In the genomic region with DNA sequence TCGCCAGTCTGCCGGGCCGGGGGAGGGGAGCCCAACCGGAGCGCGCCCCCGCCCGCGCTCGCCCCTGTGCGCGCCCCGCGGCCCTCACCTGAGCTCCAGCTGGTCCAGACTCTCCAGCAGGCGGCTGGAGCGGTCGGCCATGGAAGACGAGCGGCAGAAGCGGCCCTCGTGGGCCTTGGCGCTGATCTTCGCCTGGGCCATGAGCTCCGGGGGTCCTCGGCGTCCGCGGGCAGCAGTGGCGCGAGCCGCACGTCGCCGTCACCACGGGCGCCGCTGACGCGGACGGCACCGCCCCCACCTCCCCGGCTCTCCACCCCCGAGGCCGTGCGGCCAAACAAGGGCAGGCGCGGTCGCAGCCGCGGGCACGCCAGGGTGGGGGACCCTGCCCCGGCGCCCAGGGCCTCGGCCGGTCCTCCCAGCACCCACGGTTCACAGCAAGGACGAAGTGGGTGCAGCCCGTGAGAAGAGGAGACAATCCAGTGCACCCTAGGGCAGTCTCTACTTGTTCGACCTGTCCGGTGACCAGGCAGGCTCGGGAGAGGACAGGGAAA, we compare ENCODE assay signal across 8 mouse cellular contexts. TPM values are rescaled to one million over a fixed set of nuclear protein-coding genes. Genes with fewer than 3 reads are reported as not detected.
A peak's percentile ranks its signal among the peaks of the same experiment; 100 is the strongest.
DNase-seq lines count a peak whose midpoint lies in the region; ATAC-seq and TF ChIP-seq lines count a peak whose summit lies in the region.

Gene Bag2 (minus strand): TSS at position 305 of the 551 bp plus-strand sequence.

- peak within 1 kb of the TSS; percentile 95 for H3K4me2 ChIP-seq in forebrain, embryonic 16.5 days (ENCODE audit: low read length)

- peak within 1 kb of the TSS; percentile 86 for H3K9ac ChIP-seq in forebrain, embryonic 16.5 days (replicated peaks; ENCODE audit: low read depth, low read length)

- TF ChIP-seq CTCF in G1E (IDR thresholded peaks at IDR 0.05; ENCODE audit: low read depth, low read length) = no peak

- peaks cover 46% of the 10 kb centered on the region for H3K4me1 ChIP-seq in G1E (ENCODE audit: insufficient read depth, low read depth, low read length)
- H3K4me1 ChIP-seq in forebrain, embryonic 16.5 days (replicated peaks; ENCODE audit: control insufficient read depth, insufficient read depth, low read length) = peaks cover 22% of the 10 kb centered on the region

- peak; percentile 37; the same call in 1 of the 2 replicates for ATAC-seq in G1E (ENCODE audit: extremely low read depth, insufficient number of reproducible peaks, low FRiP score, poor library complexity, severe bottlenecking)
- ATAC-seq in forebrain, embryonic 16.5 days = peak; percentile 83

- H3K4me3 ChIP-seq in G1E (ENCODE audit: low read depth, low read length) = peak within 1 kb of the TSS; percentile 81
- peak within 1 kb of the TSS; percentile 80 for H3K4me3 ChIP-seq in forebrain, embryonic 16.5 days (replicated peaks; ENCODE audit: low read length)

- H3K36me3 ChIP-seq in G1E (replicated peaks) = peaks cover 63% of the 10 kb centered on the region
- H3K36me3 ChIP-seq in forebrain, embryonic 16.5 days (ENCODE audit: control insufficient read depth, insufficient read depth) = no peaks in the 10 kb centered on the region

- H3K27me3 ChIP-seq in G1E (ENCODE audit: insufficient read depth, low read length) = no peaks in the 10 kb centered on the region
- H3K27me3 ChIP-seq in forebrain, embryonic 16.5 days (replicated peaks; ENCODE audit: control insufficient read depth, insufficient read depth, low read length) = no peaks in the 10 kb centered on the region

- H3K9me3 ChIP-seq in G1E (replicated peaks) = no peaks in the 10 kb centered on the region
- no peaks in the 10 kb centered on the region for H3K9me3 ChIP-seq in forebrain, embryonic 16.5 days (ENCODE audit: control insufficient read depth, low read length)

- WGBS in forebrain, embryonic 16.5 days = under 1% methylated on average over 58 of the region's 61 CpGs

- peak; percentile 90 for DNase-seq in G1E (ENCODE audit: low spot score)
- DNase-seq in cerebellum, adult 18-20 months = peak; percentile 71 to 78
- peak; percentile 82 for DNase-seq in heart, postnatal 4 days
- peak; percentile 54 to 58 for DNase-seq in layer of hippocampus, postnatal 14 days (ENCODE audit: low spot score in 2 of 2)
- peak; percentile 64 for DNase-seq in lung, postnatal 36 days
- peak; percentile 40 for DNase-seq in retina, postnatal 7 days (ENCODE audit: low read depth, low spot score)
- DNase-seq in urinary bladder, adult 2 months (ENCODE audit: low spot score) = peak; percentile 80

- H3K27ac ChIP-seq in forebrain, embryonic 16.5 days (ENCODE audit: low read length) = no peak within 1 kb of the TSS

RNA-seq across cellular contexts. Expression of gene Bag2, which starts in this region (rescaled TPM):
- total RNA-seq in G1E (2014; fragmentation: Nextera tagmentation) (110 and 115 TPM in 2 replicates), G1E (2017) (59.6 and 63.0 TPM in 2 replicates)
- polyA plus RNA-seq in G1E (2012) = 60.2 and 66.7 TPM in 2 replicates
- polyA plus RNA-seq in forebrain, embryonic 16.5 days (2015; fragmentation: Nextera tagmentation; extraction: Ambion mirVana) = 25.9 and 27.7 TPM in 2 replicates
- 10 to 100 TPM; 62.7 to 67.7 TPM for total RNA-seq in heart, postnatal 4 days (2021)
- total RNA-seq in layer of hippocampus, postnatal 14 days (2021) = 10 to 100 TPM; 10.1 to 15.1 TPM
- polyA plus RNA-seq in urinary bladder, adult 2 months (2012; rRNA removed) = 89.9 and 91.2 TPM in 2 replicates

Comparison
In these comparisons a context has a peak if more than half of its experiments do, and no peak if none do; other contexts are left out.
1. DNase-seq: peak in every context shown above with its lines; median percentile 90 in G1E; 82 in heart, postnatal 4 days; 80 in urinary bladder, adult 2 months; 74 in cerebellum, adult 18-20 months; 64 in lung, postnatal 36 days; 56 in layer of hippocampus, postnatal 14 days; 40 in retina, postnatal 7 days.